Mouse (Mus musculus) ES-E14 (cell line): ENCODE data around the gene Adsl.

Source experiments
- CHD2 ChIP-seq: IDR thresholded peaks from 2 replicates; pipeline ENCODE4 v1.6.1; 2014; ENCODE audit warnings: mild to moderate bottlenecking, low read depth, low read length, inconsistent platforms
- ZC3H11A ChIP-seq: IDR thresholded peaks from 2 replicates; pipeline ENCODE4 v1.6.1; 2012; ENCODE audit warnings: low read depth, mild to moderate bottlenecking, inconsistent platforms, low read length, borderline replicate concordance
- ZNF384 ChIP-seq: IDR thresholded peaks from 2 replicates; pipeline ENCODE4 v1.6.1; 2012; ENCODE audit warnings: low read depth, low read length, inconsistent platforms

- TF ChIP-seq ZNF384 (no peak), CHD2 (no peak), ZC3H11A (no peak)
These were observed 24.1 kb upstream of the Adsl start for GRCm38 (mm10) chr15:80924211-80924610.
